Mouse (Mus musculus) hindbrain, embryonic 15.5 days (tissue): Measurements from ENCODE around the gene Stambpl1. TPM values are rescaled to one million over a fixed set of nuclear protein-coding genes. Genes with fewer than 3 reads are reported as not detected.
"Not testable (repeated sequence)": the region's sequence is repeated elsewhere in the genome, so short reads cannot be mapped to it uniquely, and the experiment has no call there.

ENCODE experiments used
- ATAC-seq: fragments of 200-750 bp; cut with Nextera tagmentation; 2 replicates; pipeline ENCODE4 v1.8.0; 2017; ENCODE audit warnings: low read depth, moderate number of reproducible peaks, moderate TSS enrichment; ENCODE audit not compliant: low FRiP score
- H3K27ac ChIP-seq: fragments of 300-500 bp; sonication (generic); replicated peaks from 2 replicates; pipeline ENCODE4 v1.5.1; 2015; ENCODE audit warnings: mild to moderate bottlenecking, inconsistent platforms
- H3K27me3 ChIP-seq: fragments of 300-500 bp; sonication (generic); 2 replicates; pipeline ENCODE4 v1.6.1; 2015; ENCODE audit warnings: control low read depth, inconsistent platforms
- H3K36me3 ChIP-seq: fragments of 300-500 bp; sonication (generic); 2 replicates; pipeline ENCODE4 v1.6.1; 2015; ENCODE audit warnings: control low read depth, inconsistent platforms
- H3K4me1 ChIP-seq: fragments of 300-500 bp; sonication (generic); replicated peaks from 2 replicates; pipeline ENCODE4 v1.6.1; 2015; ENCODE audit warnings: control low read depth, inconsistent platforms
- H3K4me2 ChIP-seq: fragments of 300-500 bp; sonication (generic); 2 replicates; pipeline ENCODE4 v1.6.1; 2015; ENCODE audit warnings: moderate library complexity, mild to moderate bottlenecking, inconsistent platforms
- H3K4me3 ChIP-seq: fragments of 300-500 bp; sonication (generic); 2 replicates; pipeline ENCODE4 v1.5.1; 2015; ENCODE audit warnings: mild to moderate bottlenecking, inconsistent platforms
- H3K9ac ChIP-seq: fragments of 300-500 bp; sonication (generic); 2 replicates; pipeline ENCODE4 v1.6.1; 2015; ENCODE audit warnings: inconsistent platforms
- H3K9me3 ChIP-seq: fragments of 300-500 bp; sonication (generic); 2 replicates; pipeline ENCODE4 v1.6.1; 2016; ENCODE audit warnings: control low read depth, inconsistent platforms
- WGBS: fragments of 180-500 bp; shearing (Covaris S2); methylation state at CpG from one replicate; pipeline ENCODE4 v1.1.7; 2015; 5-methylcytosine and 5-hydroxymethylcytosine counted together
- polyA plus RNA-seq: library from polyadenylated mRNA; unstranded; fragments of >200 nt; fragmentation: Nextera tagmentation; extraction: Ambion mirVana; gene quantifications from 2 replicates; pipeline ENCODE4 v1.2.1, GENCODE M21; 2015

The Stambpl1 gene
- polyA plus RNA-seq, 1 experiment from 2014 or later: 24.0 TPM

- no peak for ATAC-seq
Measured at GRCm38 (mm10) chr19:34202668-34203067, 10.6 kb downstream of the Stambpl1 start.

GRCm38 (mm10) chr19:34206128-34206527, 14.1 kb downstream of the Stambpl1 start:
- H3K27ac ChIP-seq, H3K27me3 ChIP-seq, H3K4me1 ChIP-seq, H3K9ac ChIP-seq, H3K36me3 ChIP-seq, ATAC-seq, H3K4me3 ChIP-seq, H3K9me3 ChIP-seq, H3K4me2 ChIP-seq: not testable (repeated sequence)
- 62% methylated on average over 4 of the region's 4 CpGs for WGBS

More at GRCm38 (mm10) chr19:34202668-34203067, 10.6 kb downstream of the Stambpl1 start:
- H3K9me3 ChIP-seq: no peaks in the 10 kb centered on the region
- WGBS: 88% methylated on average over 2 of the region's 2 CpGs
- H3K4me1 ChIP-seq: no peaks in the 10 kb centered on the region
- H3K4me2 ChIP-seq: no peak overlapping the region
- no peaks in the 10 kb centered on the region for H3K36me3 ChIP-seq
- H3K9ac ChIP-seq: no peak overlapping the region
- no peaks in the 10 kb centered on the region for H3K27me3 ChIP-seq
- no peak overlapping the region for H3K4me3 ChIP-seq
- H3K27ac ChIP-seq: no peak overlapping the region

GRCm38 (mm10) chr19:34206760-34207440, 14.9 kb downstream of the Stambpl1 start:
- Histone ChIP-seq H3K4me2 (no peak overlapping the region), H3K9ac (no peak overlapping the region), H3K4me1 (no peaks in the 10 kb centered on the region), H3K27me3 (no peaks in the 10 kb centered on the region), H3K27ac (no peak overlapping the region), H3K36me3 (no peaks in the 10 kb centered on the region), H3K9me3 (no peaks in the 10 kb centered on the region), H3K4me3 (no peak overlapping the region)
- no peak for ATAC-seq
- 85% methylated on average over 8 of the region's 8 CpGs for WGBS

- WGBS: 83% methylated on average over 3 of the region's 3 CpGs
- no peak for ATAC-seq
- Histone ChIP-seq H3K9me3 (no peaks in the 10 kb centered on the region), H3K27ac (no peak overlapping the region), H3K27me3 (no peaks in the 10 kb centered on the region), H3K9ac (no peak overlapping the region), H3K4me2 (no peak overlapping the region), H3K36me3 (no peaks in the 10 kb centered on the region), H3K4me1 (no peaks in the 10 kb centered on the region), H3K4me3 (no peak overlapping the region)
Measured at GRCm38 (mm10) chr19:34209031-34209430, 17.0 kb downstream of the Stambpl1 start.

GRCm38 (mm10) chr19:34209930-34210581, 18.0 kb downstream of the Stambpl1 start:
- 84% methylated on average over 8 of the region's 8 CpGs for WGBS
- Histone ChIP-seq H3K36me3 (no peaks in the 10 kb centered on the region), H3K27ac (no peak overlapping the region)

DNA sequence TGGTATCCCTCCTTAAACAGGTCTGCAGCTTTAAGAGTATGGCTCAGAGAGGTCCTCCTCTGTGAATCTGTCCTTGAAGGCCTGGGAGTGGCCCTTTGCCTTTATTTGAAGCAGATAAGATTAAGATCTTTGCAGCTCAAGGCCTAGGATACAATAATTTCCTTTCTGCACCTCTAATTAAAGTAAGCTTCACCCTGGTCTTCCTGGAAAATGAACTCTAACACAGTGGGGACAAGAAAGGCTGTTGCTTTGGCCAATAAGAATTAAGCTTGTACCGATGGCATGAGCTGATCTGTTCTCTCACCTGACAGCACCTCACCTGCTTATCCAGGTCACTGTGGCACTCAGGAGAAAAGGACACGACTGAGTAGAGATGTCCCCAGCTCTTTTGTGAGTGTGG, 18.8 kb downstream of the Stambpl1 start:
- 73% methylated on average over 2 of the region's 2 CpGs for WGBS
- H3K27me3 ChIP-seq: no peaks in the 10 kb centered on the region
- no peaks in the 10 kb centered on the region for H3K4me1 ChIP-seq
- no peak overlapping the region for H3K9ac ChIP-seq
- H3K27ac ChIP-seq: no peak overlapping the region
- H3K4me3 ChIP-seq: no peak overlapping the region
- no peaks in the 10 kb centered on the region for H3K9me3 ChIP-seq
- no peak for ATAC-seq
- H3K36me3 ChIP-seq: no peaks in the 10 kb centered on the region
- no peak overlapping the region for H3K4me2 ChIP-seq

More at GRCm38 (mm10) chr19:34209930-34210581, 18.0 kb downstream of the Stambpl1 start:
- H3K4me2 ChIP-seq: no peak overlapping the region
- H3K9me3 ChIP-seq: no peaks in the 10 kb centered on the region
- ATAC-seq: no peak
- H3K4me3 ChIP-seq: no peak overlapping the region
- no peaks in the 10 kb centered on the region for H3K4me1 ChIP-seq
- no peaks in the 10 kb centered on the region for H3K27me3 ChIP-seq
- no peak overlapping the region for H3K9ac ChIP-seq

GRCm38 (mm10) chr19:34212489-34213250, 20.6 kb downstream of the Stambpl1 start:
- WGBS: 90% methylated on average over 12 of the region's 12 CpGs
- H3K27me3 ChIP-seq: no peaks in the 10 kb centered on the region
- no peaks in the 10 kb centered on the region for H3K36me3 ChIP-seq
- H3K4me1 ChIP-seq: no peaks in the 10 kb centered on the region
- no peak overlapping the region for H3K4me3 ChIP-seq
- no peak overlapping the region for H3K9ac ChIP-seq
- H3K27ac ChIP-seq: no peak overlapping the region
- no peak for ATAC-seq
- no peaks in the 10 kb centered on the region for H3K9me3 ChIP-seq
- H3K4me2 ChIP-seq: no peak overlapping the region

DNA sequence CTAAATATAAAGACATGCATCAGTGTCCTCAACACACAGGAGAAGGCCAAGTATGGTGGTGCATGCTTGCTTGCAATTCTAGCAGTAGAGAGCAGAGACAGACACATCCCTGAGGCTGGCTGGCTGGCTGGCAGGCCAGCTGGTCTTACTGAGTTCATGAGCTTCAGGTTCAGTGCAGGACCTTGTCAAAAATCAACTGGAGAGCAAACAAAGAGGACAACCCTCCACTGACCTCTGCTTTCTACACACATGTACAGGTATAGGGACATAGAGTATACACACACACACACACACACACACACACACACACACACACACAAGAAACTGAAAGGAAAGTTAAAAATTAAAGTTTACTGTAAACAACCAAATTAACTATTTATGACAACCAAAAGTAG, 21.2 kb downstream of the Stambpl1 start:
- H3K9me3 ChIP-seq: no peaks in the 10 kb centered on the region
- no peak overlapping the region for H3K4me2 ChIP-seq
- no peak overlapping the region for H3K4me3 ChIP-seq
- no peak for ATAC-seq
- no peaks in the 10 kb centered on the region for H3K27me3 ChIP-seq
- H3K4me1 ChIP-seq: no peaks in the 10 kb centered on the region
- H3K9ac ChIP-seq: no peak overlapping the region
- H3K36me3 ChIP-seq: no peaks in the 10 kb centered on the region
- no peak overlapping the region for H3K27ac ChIP-seq

DNA sequence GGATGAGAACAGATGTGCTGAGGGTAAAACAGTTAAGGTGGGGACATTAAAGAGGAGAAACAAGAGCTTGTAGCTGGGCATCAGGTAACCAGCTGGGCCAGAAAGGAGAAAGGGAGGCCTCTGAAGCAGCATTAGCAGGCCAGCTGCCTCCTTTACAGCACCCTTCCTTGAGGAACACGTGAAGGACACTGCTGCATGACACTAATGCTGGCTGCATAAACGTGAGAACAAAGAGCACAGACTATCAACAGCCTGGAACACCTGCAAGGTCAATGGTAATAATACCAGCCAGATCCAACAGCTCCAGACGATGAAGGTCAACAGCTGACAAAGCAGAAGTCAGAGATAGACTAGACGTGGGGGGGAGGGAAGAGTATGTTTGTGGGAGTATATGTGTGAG, 22.1 kb downstream of the Stambpl1 start:
- no peaks in the 10 kb centered on the region for H3K4me1 ChIP-seq
- no peak for ATAC-seq
- 67% methylated on average over 4 of the region's 4 CpGs for whole genome bisulfite sequencing

DNA sequence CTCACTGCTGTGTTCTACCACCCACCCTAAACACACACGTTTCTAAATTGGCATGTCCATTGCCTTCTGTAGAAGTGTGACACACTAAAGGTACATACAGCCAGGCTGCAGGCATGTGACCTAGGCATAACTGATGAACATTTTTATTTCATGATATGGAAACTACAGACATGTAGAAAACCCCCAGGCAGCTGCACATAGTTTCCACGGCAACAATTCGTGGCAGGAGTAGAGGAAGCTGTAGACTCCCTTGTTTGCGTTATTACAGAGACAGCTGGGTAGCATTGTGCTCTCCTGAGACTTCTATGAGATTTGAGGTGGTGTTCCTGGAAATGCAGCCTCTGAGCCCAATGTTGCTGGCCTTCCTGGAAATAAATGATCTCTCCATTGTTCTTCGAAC, 24.9 kb downstream of the Stambpl1 start:
- peaks cover 7% of the 10 kb centered on the region; the same call in 1 of the 2 replicates for H3K36me3 ChIP-seq
- no peaks in the 10 kb centered on the region for H3K27me3 ChIP-seq
- H3K4me1 ChIP-seq: no peaks in the 10 kb centered on the region
- no peak overlapping the region for H3K27ac ChIP-seq
- H3K9ac ChIP-seq: no peak overlapping the region
- 56% methylated on average over 5 of the region's 5 CpGs for WGBS
- H3K4me2 ChIP-seq: no peak overlapping the region
- H3K4me3 ChIP-seq: no peak overlapping the region
- no peaks in the 10 kb centered on the region for H3K9me3 ChIP-seq
- ATAC-seq: 0 out of 2 replicates have a peak, but pooled peaks have one; percentile 38

More for the DNA sequence above, 22.1 kb downstream of the Stambpl1 start:
- Histone ChIP-seq H3K4me2 (no peak overlapping the region), H3K27ac (no peak overlapping the region), H3K27me3 (no peaks in the 10 kb centered on the region), H3K9ac (no peak overlapping the region), H3K9me3 (no peaks in the 10 kb centered on the region), H3K4me3 (no peak overlapping the region), H3K36me3 (no peaks in the 10 kb centered on the region)

GRCm38 (mm10) chr19:34217761-34218160, 25.7 kb downstream of the Stambpl1 start:
- Histone ChIP-seq H3K4me3 (no peak overlapping the region), H3K27ac (no peak overlapping the region), H3K4me2 (no peak overlapping the region), H3K9me3 (no peaks in the 10 kb centered on the region), H3K36me3 (peaks cover 7% of the 10 kb centered on the region; the same call in 1 of the 2 replicates), H3K4me1 (no peaks in the 10 kb centered on the region), H3K9ac (no peak overlapping the region), H3K27me3 (no peaks in the 10 kb centered on the region)
- no peak for ATAC-seq
- WGBS: 81% methylated on average over 3 of the region's 3 CpGs
